Mouse (Mus musculus): ENCODE results near the gene Serpinh1.
A peak's percentile ranks its signal among the peaks of the same experiment; 100 is the strongest.

Serpinh1 gene

DNA sequence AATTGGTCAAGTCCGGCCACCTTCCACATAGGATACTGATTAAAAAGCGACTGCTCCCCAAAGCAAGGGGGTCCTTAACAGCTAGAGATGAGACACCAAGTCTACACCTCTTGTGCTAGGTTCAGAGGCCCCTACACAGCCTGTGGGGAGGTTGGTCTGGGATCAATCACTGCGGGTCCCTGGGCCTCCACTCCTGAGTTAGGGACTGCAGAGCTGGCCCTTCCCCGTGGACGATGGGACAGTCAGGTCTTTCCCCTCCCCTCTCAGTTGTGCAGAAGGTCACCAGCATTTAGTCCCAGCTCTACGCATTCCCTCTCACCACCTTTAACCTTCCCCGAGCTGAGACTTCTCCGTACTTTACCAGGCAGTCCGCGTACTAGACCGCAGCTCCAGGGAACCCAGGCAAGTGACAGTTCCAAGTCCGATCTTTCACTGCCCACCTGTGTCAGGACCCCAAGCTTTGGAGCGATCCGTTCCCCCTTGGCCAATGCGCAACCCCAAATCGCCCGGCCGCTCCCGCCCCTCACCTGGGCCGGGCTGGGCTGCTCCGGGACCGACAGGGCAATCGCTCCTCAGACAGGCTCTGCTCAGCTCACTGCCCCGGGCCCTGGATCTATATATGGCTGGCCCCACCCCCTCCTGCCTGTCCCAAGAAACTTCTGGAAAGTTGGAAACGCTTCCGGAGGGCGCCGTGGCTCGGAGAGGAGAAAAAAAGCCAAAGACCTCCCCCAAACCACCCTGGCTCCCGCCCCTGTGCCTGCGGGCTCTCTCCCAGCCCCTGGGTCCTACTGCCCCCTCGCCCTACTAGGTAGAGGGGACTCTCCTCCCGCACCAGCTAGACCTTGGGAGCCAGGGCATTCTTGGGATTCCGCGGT, at the start of gene Serpinh1:
Gene Serpinh1 (minus strand): TSS at position 714 of the 875 bp plus-strand sequence.
- no peak for DNase-seq (ENCODE audit: low spot score in 2 of 2)

DNA sequence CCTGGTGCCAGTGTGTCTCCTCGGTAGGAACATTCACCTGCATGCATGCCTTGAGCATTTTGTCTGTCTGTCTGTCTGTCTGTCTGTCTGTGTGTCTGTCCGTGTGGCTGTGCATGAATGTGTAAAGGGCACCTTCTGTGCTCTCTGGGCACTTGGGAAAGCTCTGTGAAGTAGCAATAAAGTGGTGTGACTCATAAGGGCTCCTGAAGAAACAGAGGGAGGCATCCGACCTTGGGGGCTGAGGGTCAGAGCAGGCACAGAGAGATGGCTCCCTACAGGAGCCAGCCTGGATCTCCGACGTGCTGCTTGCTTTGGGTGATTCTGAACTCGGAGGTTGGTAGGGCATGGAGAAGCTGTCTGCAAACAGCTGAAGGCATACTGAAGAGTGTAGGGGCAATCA, 49.4 kb upstream of the Serpinh1 start:
- DNase-seq (ENCODE audit: low spot score in 2 of 2): no peak

DNA sequence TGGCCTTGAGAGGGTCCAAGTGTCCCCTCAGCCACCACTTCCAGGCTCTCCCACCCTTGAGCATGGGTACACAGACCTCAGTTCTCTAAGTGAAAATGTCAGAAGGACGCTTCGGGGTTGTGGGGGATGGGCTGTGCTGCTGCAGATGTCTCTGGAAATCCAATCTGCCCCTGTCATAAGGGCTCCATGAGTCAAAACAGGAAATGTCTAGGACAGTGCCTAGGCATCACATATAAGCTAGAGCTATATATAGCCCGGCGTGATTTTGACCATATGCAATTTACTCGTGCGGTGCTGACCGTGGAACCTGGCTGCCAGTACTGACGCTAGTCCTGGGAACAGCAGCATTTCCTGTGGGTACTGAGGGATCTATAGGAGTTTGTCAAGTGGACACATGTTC, 48.3 kb upstream of the Serpinh1 start:
- DNase-seq (ENCODE audit: low spot score in 2 of 2): no peak

DNA sequence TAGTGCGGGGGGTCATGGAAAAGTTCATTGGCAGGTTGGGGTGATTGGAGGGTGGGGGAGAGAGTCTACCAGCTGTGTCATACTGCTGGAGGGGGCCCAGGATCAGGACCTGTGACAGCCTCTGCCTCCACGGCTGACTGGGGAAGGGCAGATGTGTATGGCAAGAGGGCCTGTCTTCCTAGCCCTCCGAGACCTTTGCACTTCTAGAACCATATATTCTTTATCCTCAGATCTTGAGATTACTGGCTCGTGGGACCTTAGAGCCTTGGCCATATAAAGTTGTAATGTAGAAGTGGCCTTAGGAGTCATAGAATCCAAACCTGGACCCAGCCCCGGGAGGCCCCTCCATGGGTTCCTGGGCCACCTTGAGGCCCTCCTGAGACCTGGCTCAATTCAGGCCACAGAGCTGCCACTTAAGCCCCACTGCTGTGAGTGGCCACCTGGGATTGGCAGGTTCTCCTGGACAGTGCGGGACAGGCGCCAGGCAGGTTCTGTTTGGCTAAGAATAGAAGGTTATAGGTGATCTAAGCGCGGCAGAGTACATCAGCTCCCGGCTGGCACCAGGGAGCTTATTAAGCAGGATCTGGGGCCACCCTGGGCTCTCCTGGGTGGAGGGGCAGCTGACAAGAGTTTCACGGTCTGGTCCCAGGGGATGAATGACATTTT, 44.1 kb upstream of the Serpinh1 start:
- DNase-seq (ENCODE audit: low spot score in 2 of 2): no peak

DNA sequence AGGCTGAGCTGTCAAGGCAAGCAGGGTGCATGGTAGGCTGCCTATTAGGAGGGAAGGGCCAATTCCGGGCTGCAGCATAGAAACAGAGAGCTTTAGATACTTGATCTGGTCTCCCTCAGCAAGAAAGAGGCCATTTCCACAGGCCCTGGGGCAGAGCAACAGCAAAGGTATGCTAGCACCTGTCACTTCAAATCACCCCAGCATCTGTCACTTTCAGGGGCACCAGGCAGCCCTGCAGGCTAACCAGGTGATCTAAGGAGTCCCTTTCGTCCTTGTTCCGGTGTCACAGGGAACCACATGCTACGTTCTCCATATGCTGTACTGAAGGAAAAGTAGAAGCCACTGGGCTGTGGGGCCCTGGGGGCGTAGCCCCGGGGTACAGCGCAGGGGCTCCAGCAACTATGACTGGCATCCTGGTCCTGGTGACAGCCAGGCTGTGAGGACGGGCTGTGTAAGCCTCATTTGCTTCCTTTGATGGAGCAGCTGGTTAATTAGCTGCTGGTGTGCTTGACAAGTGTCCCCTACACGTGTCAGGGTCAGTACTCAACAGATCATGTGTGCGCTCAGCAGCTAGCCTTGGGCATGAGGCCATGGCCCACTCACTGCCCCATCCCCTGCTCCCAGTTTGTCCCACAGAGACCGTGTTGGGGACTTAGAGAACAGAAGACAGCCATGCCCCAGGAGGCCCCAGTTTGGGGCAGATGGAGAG, 43.0 kb upstream of the Serpinh1 start:
- no peak for DNase-seq (ENCODE audit: low spot score in 2 of 2)

DNA sequence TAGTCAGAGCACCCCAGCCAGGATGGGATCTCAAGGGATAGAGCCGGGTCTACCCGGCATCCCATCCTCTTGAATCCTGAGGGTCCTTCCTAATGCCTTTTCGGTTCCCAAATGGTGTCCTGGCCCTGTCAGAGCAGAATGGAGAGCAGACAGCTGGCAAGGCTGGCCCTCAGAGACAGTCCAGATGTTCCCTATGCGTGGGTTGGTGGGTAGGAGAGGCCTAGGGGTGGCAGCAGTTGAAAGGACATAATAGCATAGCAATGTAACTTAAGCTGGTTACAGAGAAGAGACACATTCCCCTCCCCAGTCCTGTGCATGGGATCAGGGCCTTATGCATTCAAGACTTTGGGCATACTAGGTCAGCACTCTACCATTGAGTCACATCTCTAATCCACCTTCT, 42.3 kb upstream of the Serpinh1 start:
- DNase-seq (ENCODE audit: low spot score in 2 of 2): no peak

DNA sequence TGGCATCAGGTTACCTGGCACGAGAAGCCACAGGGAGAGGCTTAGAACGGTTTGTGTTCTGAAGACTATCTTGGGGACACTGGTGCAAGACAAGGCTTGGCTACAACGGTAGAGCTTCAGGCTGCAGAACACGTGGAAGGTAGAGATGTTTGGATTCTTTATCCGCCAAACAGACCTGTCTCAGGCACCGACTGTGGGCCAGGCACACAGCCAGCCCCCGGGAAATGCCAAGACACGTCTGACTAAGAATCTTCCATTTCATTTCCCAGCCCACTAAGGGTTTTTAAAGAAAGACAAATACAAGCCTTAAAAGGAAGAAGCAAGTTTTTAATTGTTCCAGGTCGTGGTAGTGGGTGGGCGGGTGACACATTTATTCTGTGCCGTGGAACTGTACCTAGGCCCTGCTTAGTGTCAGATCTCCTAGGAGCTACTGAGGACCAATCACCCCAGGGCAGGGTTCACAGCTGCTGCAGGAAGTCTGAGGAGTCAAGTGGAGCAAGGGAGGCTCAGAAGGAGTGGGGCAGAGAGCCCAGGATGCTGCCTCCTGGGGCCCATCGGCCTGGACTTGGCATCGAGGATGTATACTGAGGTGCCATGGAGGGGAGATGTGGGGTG, 40.8 kb upstream of the Serpinh1 start:
- DNase-seq (ENCODE audit: low spot score in 2 of 2): peak in 1 of 2 experiments; percentile 74

DNA sequence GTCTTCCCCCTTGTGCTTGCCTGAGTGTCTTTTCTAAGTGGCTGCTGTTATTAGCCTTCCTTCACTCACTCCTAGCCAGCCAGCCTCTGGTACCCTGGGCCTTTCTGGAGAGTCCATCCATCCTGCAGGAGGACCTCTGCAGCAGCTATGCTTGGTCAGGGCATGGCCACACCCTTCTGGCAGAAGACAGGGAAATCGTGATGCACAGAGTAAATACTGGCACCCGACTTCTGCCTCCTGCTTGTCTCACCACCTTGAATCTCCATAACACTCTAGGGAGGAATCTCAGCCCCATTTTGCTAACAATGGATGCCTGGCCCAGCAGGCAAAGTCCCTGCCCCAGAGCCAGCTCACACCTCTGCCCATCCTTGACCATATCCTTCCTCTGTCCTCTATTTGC, 39.7 kb upstream of the Serpinh1 start:
- DNase-seq (ENCODE audit: low spot score in 2 of 2): no peak

DNA sequence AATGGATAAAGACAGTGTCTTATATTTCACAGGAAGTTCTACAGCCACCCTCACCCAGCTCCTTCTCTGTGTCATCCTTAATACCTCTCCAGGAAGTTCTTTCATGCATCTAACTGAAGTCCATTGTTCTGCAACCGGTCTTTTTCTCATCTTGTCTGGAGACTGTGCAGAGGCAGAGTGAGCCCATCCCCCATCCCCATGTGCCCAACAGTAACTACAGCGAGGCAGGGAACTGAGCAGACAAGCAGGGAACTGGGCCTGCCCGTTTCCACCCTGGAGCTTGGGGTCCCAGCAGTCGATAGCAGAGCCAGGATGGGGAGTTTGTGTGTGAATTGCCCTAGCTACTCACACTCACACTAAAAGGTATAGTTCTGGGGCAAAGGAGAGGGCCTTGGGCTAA, 37.5 kb upstream of the Serpinh1 start:
- DNase-seq (ENCODE audit: low spot score in 2 of 2): no peak

DNA sequence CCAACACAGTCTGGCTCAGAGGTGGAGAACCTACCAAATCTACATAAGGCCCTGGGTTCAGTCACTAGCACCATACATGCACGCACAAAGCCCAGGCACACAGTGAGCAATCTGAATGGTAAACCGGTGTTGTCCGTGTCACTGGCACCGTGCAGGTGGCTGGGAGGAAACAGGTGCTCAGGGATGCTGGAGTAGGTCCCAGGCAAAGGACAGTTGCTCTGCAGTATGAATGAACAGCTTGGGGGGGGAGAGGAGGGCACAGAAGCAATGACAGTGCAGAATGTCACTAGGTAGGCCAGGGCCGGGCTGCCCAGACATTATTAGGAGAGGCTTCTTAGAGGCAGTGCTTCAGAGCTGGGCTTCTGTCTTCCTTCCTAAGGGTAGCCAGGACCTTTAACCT, 34.3 kb upstream of the Serpinh1 start:
- no peak for DNase-seq (ENCODE audit: low spot score in 2 of 2)

DNA sequence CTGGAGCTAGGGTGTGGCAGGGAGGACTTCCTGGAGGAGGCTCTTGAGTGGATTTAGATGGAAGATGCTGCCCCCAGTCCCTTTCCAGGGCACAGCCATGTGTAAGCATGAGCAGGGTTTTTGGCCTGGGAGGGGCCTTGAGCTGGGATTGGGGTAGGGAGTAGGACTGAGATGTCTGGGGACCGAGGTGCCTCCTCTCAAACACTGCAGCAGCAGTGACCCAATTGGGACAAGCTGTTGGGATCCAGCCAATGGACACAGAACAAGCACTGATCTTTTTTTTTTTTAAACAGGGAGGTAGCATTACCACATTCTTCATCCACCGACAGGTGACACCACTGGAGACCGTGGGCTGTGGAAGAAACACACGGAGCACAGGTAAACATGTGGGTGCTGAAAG, 33.8 kb upstream of the Serpinh1 start:
- DNase-seq (ENCODE audit: low spot score in 2 of 2): no peak

- DNase-seq (ENCODE audit: low spot score in 2 of 2): no peak
Measured at GRCm38 (mm10) chr7:99386030-99386429, 33.0 kb upstream of the Serpinh1 start.

- DNase-seq (ENCODE audit: low spot score in 2 of 2): no peak
Measured at GRCm38 (mm10) chr7:99384101-99384611, 31.1 kb upstream of the Serpinh1 start.

DNA sequence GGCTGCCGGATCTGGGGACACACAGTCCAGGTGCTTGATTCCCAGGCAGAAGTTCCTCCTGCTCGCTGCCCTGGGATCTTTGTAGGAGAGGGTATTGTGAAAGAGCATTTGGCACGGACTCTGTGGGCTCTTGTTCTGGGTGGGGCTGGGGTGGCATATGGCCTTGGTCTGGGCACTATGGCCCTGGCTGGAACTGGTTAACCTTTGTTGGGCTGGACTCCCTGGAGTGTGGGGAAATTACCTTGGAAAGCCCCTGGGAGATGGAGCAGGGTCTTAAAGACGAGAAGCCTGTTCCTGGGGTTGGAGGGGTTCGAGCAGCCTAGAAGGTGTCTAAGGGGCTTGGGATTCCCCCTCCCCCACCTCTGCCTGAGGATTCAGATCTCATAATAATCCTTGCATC, 30.2 kb upstream of the Serpinh1 start:
- DNase-seq (ENCODE audit: low spot score in 2 of 2): no peak

GRCm38 (mm10) chr7:99382088-99383000, 29.3 kb upstream of the Serpinh1 start:
- DNase-seq (ENCODE audit: low spot score in 2 of 2): no peak

- DNase-seq (ENCODE audit: low spot score in 2 of 2): peak; percentile 94 to 98
Measured at GRCm38 (mm10) chr7:99381214-99382087, 28.4 kb upstream of the Serpinh1 start, which contains the start of gene Gdpd5. TSS of gene Gdpd5 (plus strand) at chr7:99381414.

DNA sequence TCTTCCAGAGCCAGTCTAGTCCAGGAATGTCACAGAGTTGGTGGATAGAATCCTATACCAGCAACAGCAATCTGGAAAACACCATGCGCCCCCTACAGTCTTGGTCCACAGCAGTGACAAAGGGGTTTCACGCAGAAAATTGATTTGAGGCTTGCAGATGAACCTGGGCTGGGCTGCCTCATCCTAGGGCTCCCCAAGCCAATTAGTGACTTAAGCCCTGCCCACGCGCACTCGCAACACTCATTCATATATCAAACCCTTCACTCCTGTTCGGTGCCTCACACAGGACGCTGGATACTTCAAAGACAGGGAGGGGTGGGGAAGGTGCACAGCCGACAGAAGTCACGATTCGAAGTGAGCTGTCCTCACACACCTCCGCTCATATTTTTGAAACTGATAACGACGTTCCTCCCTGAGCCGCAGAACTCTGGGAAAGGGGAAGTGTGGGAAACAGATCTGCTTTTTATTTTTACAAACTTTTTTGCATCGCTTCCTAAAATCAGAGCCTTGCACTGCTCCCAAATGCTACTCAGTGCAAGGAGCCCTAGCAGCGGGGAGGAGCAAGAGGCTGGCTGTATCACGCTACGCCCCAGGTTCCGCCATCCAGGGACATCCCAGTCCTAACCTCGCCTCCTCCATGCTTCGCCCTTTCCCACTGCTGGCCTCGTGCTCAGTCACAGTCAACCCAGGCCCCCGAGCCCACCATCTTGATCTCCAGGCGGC, 27.6 kb upstream of the Serpinh1 start:
- DNase-seq (ENCODE audit: low spot score in 2 of 2): peak in 1 of 2 experiments; percentile 55

DNA sequence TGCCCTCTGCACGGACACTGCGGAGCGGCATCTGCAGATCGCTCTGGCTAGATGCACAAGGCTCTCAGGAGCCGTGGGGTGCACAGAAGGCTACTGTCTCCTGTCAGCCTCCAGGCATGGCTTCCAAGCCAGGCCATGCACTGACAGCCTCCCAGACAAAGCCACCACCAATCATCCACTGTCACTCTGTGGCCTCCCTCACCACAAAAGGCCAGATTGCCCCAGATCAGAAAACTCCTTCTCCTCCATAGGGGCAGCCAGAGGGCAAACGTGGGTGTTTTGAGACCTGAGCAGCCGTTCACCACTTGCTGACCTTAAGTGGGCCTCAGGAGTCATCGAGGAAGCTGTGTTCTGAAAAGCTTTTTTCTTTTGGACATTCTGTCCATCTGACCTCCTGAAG, 25.8 kb upstream of the Serpinh1 start:
- DNase-seq (ENCODE audit: low spot score in 2 of 2): no peak

GRCm38 (mm10) chr7:99375455-99375854, 22.4 kb upstream of the Serpinh1 start:
- DNase-seq (ENCODE audit: low spot score in 2 of 2): peak in 1 of 2 experiments; percentile 86

Measured in left cerebral cortex, adult 9 months (tissue).